Mouse (Mus musculus) thymus, postnatal 0 days (tissue): ENCODE results near the gene Cd5. TPM values are rescaled to one million over a fixed set of nuclear protein-coding genes. Genes with fewer than 3 reads are reported as not detected.

Experiments used
- DNase-seq: peaks from one replicate; pipeline ENCODE4 v3.0.0-alpha.2; 2015; ENCODE audit warnings: low spot score
- polyA plus RNA-seq: library from polyadenylated mRNA; unstranded; fragments of >200 nt; fragmentation: Nextera tagmentation; extraction: Ambion mirVana; gene quantifications from 2 replicates; pipeline ENCODE4 v1.2.1, GENCODE M21; 2015

The Cd5 gene
- polyA plus RNA-seq, 1 experiment from 2014 or later: 132 TPM

DNA sequence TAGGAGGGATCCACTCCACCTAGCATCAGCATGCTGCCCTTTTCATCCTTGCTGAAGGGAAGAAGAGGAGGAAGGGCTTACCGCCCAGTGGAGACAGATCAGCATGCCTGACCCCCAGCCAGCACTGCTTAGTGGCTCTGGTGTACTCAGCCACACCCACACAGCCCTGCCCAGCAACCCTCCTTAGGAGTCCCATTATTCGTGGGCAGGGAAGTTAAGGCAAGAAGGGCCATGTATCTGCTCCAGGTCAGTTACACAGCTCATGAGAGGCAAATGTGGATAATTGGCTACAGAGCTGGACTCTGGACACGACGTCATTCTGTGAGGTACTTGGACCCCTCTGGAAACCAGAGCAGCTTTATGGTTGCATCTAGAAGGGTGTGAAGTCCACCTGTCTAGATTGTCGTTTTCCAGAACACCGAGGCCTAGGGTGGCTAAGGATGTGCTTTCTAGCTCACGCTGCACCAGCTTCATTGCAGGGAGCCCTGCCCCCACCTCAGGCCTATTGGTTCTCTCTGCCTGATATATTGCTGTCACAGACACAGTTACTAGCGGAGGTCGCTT lies 66.9 kb downstream of the Cd5 start:
- no peak for DNase-seq

DNA sequence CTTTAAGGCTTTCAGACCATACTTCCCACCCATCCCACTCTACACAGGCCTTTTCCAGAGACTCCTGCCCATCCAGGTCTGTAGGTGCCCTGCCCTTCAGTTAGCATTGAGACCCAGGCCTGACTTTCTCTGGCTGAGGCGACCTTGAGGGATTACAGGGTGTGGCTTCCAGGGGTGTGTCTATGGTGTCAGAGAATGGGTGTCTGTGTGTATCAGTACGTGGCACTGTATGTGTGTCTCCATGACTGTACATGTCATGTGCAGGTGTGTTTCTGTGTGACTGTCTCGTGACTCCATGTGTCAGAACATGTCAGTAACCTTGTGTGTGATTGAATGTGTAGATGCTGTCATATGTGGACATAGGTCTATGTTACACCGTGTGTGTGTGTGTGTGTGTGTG lies 67.5 kb downstream of the Cd5 start:
- DNase-seq: no peak

Other genes starting within 250 kb of the Cd5 start
- gene Cpsf7, start 213.7 kb downstream of the Cd5 start, polyA plus RNA-seq: 30.8 and 31.8 TPM in 2 replicates
- gene Sdhaf2, start 212.9 kb downstream of the Cd5 start, polyA plus RNA-seq: 70.1 and 73.0 TPM in 2 replicates
- 27.3 and 30.0 TPM in 2 replicates for gene Tmem216, start 182.8 kb downstream of the Cd5 start, polyA plus RNA-seq
- gene Cyb561a3, start 161.8 kb downstream of the Cd5 start, polyA plus RNA-seq: 31.9 and 33.2 TPM in 2 replicates
- gene Tmem138, start 161.6 kb downstream of the Cd5 start, polyA plus RNA-seq: 24.6 and 25.7 TPM in 2 replicates
- gene Ddb1, start 133.7 kb downstream of the Cd5 start, polyA plus RNA-seq: 148 and 156 TPM in 2 replicates
- 12.4 and 13.7 TPM in 2 replicates for gene Tkfc, start 133.3 kb downstream of the Cd5 start, polyA plus RNA-seq
- gene Vwce, start 104.8 kb downstream of the Cd5 start, polyA plus RNA-seq: 1.2 and 2.2 TPM in 2 replicates
- 0.49 and 0.95 TPM in 2 replicates for gene Pga5, start 60.9 kb downstream of the Cd5 start, polyA plus RNA-seq
- 14.6 and 19.3 TPM in 2 replicates for gene Vps37c, start 50.3 kb downstream of the Cd5 start, polyA plus RNA-seq
- gene Cd6, start 91.1 kb upstream of the Cd5 start, polyA plus RNA-seq: 141 and 145 TPM in 2 replicates
- gene Slc15a3, start 100.7 kb upstream of the Cd5 start, polyA plus RNA-seq: 2.4 and 3.3 TPM in 2 replicates
- 3.6 and 4.2 TPM in 2 replicates for gene Tmem132a, start 130.9 kb upstream of the Cd5 start, polyA plus RNA-seq
- gene Tmem109, start 143.0 kb upstream of the Cd5 start, polyA plus RNA-seq: 35.2 and 41.6 TPM in 2 replicates
- gene Prpf19, start 156.2 kb upstream of the Cd5 start, polyA plus RNA-seq: 31.6 and 34.9 TPM in 2 replicates
- gene Zp1, start 181.6 kb upstream of the Cd5 start, polyA plus RNA-seq: 0.82 and 1.2 TPM in 2 replicates
- gene Ptgdr2, start 198.2 kb upstream of the Cd5 start, polyA plus RNA-seq: 0.27 and 0.39 TPM in 2 replicates
- gene Ccdc86, start 210.3 kb upstream of the Cd5 start, polyA plus RNA-seq: 23.4 and 25.1 TPM in 2 replicates
- 0.30 and 0.64 TPM in 2 replicates for gene Ms4a10, start 235.7 kb upstream of the Cd5 start, polyA plus RNA-seq